Mouse (Mus musculus): ENCODE data around the gene Wapl. TPM values are rescaled to one million over a fixed set of nuclear protein-coding genes. Genes with fewer than 3 reads are reported as not detected.

Wapl gene
- polyA plus RNA-seq (2015; fragmentation: Nextera tagmentation; extraction: Ambion mirVana) = 18.8 and 21.9 TPM in 2 replicates

- no peaks in the 10 kb centered on the region for H3K9me3 ChIP-seq (ENCODE audit: control insufficient read depth, low read length)
- H3K4me3 ChIP-seq (replicated peaks; ENCODE audit: low read length) = peak within 1 kb of the TSS; percentile 98
- peak within 1 kb of the TSS; percentile 95 for H3K9ac ChIP-seq (replicated peaks; ENCODE audit: low read depth, low read length)
- WGBS = under 1% methylated on average over 79 of the region's 90 CpGs
- H3K4me1 ChIP-seq (replicated peaks; ENCODE audit: control insufficient read depth, insufficient read depth, low read length) = peaks cover 17% of the 10 kb centered on the region
- peak within 1 kb of the TSS; percentile 95 for H3K4me2 ChIP-seq (ENCODE audit: low read length)
- peak within 1 kb of the TSS; percentile 93 for H3K27ac ChIP-seq (ENCODE audit: low read length)
- no peaks in the 10 kb centered on the region for H3K27me3 ChIP-seq (replicated peaks; ENCODE audit: control insufficient read depth, insufficient read depth, low read length)
- ATAC-seq = peak; percentile 100
- no peaks in the 10 kb centered on the region for H3K36me3 ChIP-seq (ENCODE audit: control insufficient read depth, insufficient read depth)
Observed at GRCm38 (mm10) chr14:34673395-34674228, at the start of gene Wapl. Gene Wapl, plus strand, starts transcription at chr14:34673928.

GRCm38 (mm10) chr14:34626824-34627223 lies 46.9 kb upstream of the Wapl start:
- WGBS = 89% methylated on average over 7 of the region's 7 CpGs
- H3K4me3 ChIP-seq (replicated peaks; ENCODE audit: low read length) = no peak overlapping the region
- H3K4me2 ChIP-seq (ENCODE audit: low read length) = no peak overlapping the region
- H3K9ac ChIP-seq (replicated peaks; ENCODE audit: low read depth, low read length) = no peak overlapping the region
- no peak overlapping the region for H3K27ac ChIP-seq (ENCODE audit: low read length)
- no peak for ATAC-seq
- H3K36me3 ChIP-seq (ENCODE audit: control insufficient read depth, insufficient read depth) = no peaks in the 10 kb centered on the region
- no peaks in the 10 kb centered on the region for H3K27me3 ChIP-seq (replicated peaks; ENCODE audit: control insufficient read depth, insufficient read depth, low read length)
- H3K9me3 ChIP-seq (ENCODE audit: control insufficient read depth, low read length) = no peaks in the 10 kb centered on the region
- no peaks in the 10 kb centered on the region for H3K4me1 ChIP-seq (replicated peaks; ENCODE audit: control insufficient read depth, insufficient read depth, low read length)

GRCm38 (mm10) chr14:34632722-34633448 lies 40.8 kb upstream of the Wapl start:
- Histone ChIP-seq H3K36me3 (ENCODE audit: control insufficient read depth, insufficient read depth) (no peaks in the 10 kb centered on the region), H3K27me3 (replicated peaks; ENCODE audit: control insufficient read depth, insufficient read depth, low read length) (no peaks in the 10 kb centered on the region), H3K9me3 (ENCODE audit: control insufficient read depth, low read length) (no peaks in the 10 kb centered on the region), H3K4me1 (replicated peaks; ENCODE audit: control insufficient read depth, insufficient read depth, low read length) (no peaks in the 10 kb centered on the region), H3K4me2 (ENCODE audit: low read length) (no peak overlapping the region), H3K4me3 (replicated peaks; ENCODE audit: low read length) (no peak overlapping the region), H3K9ac (replicated peaks; ENCODE audit: low read depth, low read length) (no peak overlapping the region), H3K27ac (ENCODE audit: low read length) (no peak overlapping the region)
- WGBS = 75% methylated on average over 10 of the region's 10 CpGs
- no peak for ATAC-seq

GRCm38 (mm10) chr14:34635192-34635591 lies 38.5 kb upstream of the Wapl start:
- Histone ChIP-seq H3K4me2 (ENCODE audit: low read length) (no peak overlapping the region), H3K4me3 (replicated peaks; ENCODE audit: low read length) (no peak overlapping the region), H3K9ac (replicated peaks; ENCODE audit: low read depth, low read length) (no peak overlapping the region), H3K4me1 (replicated peaks; ENCODE audit: control insufficient read depth, insufficient read depth, low read length) (no peaks in the 10 kb centered on the region), H3K9me3 (ENCODE audit: control insufficient read depth, low read length) (no peaks in the 10 kb centered on the region), H3K27ac (ENCODE audit: low read length) (no peak overlapping the region), H3K36me3 (ENCODE audit: control insufficient read depth, insufficient read depth) (no peaks in the 10 kb centered on the region), H3K27me3 (replicated peaks; ENCODE audit: control insufficient read depth, insufficient read depth, low read length) (no peaks in the 10 kb centered on the region)
- 40% methylated on average over 7 of the region's 7 CpGs for WGBS
- ATAC-seq = no peak

GRCm38 (mm10) chr14:34635721-34636120 lies 38.0 kb upstream of the Wapl start:
- WGBS = 85% methylated on average over 6 of the region's 6 CpGs
- Histone ChIP-seq H3K9ac (replicated peaks; ENCODE audit: low read depth, low read length) (no peak overlapping the region), H3K4me3 (replicated peaks; ENCODE audit: low read length) (no peak overlapping the region), H3K27me3 (replicated peaks; ENCODE audit: control insufficient read depth, insufficient read depth, low read length) (no peaks in the 10 kb centered on the region), H3K4me1 (replicated peaks; ENCODE audit: control insufficient read depth, insufficient read depth, low read length) (no peaks in the 10 kb centered on the region), H3K4me2 (ENCODE audit: low read length) (no peak overlapping the region), H3K9me3 (ENCODE audit: control insufficient read depth, low read length) (no peaks in the 10 kb centered on the region), H3K36me3 (ENCODE audit: control insufficient read depth, insufficient read depth) (no peaks in the 10 kb centered on the region), H3K27ac (ENCODE audit: low read length) (no peak overlapping the region)
- no peak for ATAC-seq

- H3K4me1 ChIP-seq (replicated peaks; ENCODE audit: control insufficient read depth, insufficient read depth, low read length) = no peaks in the 10 kb centered on the region
- no peak overlapping the region for H3K27ac ChIP-seq (ENCODE audit: low read length)
- no peaks in the 10 kb centered on the region for H3K27me3 ChIP-seq (replicated peaks; ENCODE audit: control insufficient read depth, insufficient read depth, low read length)
- 75% methylated on average over 7 of the region's 7 CpGs for WGBS
- H3K36me3 ChIP-seq (ENCODE audit: control insufficient read depth, insufficient read depth) = no peaks in the 10 kb centered on the region
- ATAC-seq = no peak
- H3K9me3 ChIP-seq (ENCODE audit: control insufficient read depth, low read length) = no peaks in the 10 kb centered on the region
- H3K4me3 ChIP-seq (replicated peaks; ENCODE audit: low read length) = no peak overlapping the region
- no peak overlapping the region for H3K9ac ChIP-seq (replicated peaks; ENCODE audit: low read depth, low read length)
- H3K4me2 ChIP-seq (ENCODE audit: low read length) = no peak overlapping the region
Observed at GRCm38 (mm10) chr14:34644140-34644539, 29.6 kb upstream of the Wapl start.

- H3K4me1 ChIP-seq (replicated peaks; ENCODE audit: control insufficient read depth, insufficient read depth, low read length) = no peaks in the 10 kb centered on the region
- H3K27me3 ChIP-seq (replicated peaks; ENCODE audit: control insufficient read depth, insufficient read depth, low read length) = no peaks in the 10 kb centered on the region
- no peak overlapping the region for H3K4me2 ChIP-seq (ENCODE audit: low read length)
- H3K9me3 ChIP-seq (ENCODE audit: control insufficient read depth, low read length) = no peaks in the 10 kb centered on the region
- ATAC-seq = no peak
- no peak overlapping the region for H3K9ac ChIP-seq (replicated peaks; ENCODE audit: low read depth, low read length)
- 77% methylated on average over 8 of the region's 8 CpGs for WGBS
- H3K36me3 ChIP-seq (ENCODE audit: control insufficient read depth, insufficient read depth) = no peaks in the 10 kb centered on the region
- H3K4me3 ChIP-seq (replicated peaks; ENCODE audit: low read length) = no peak overlapping the region
- H3K27ac ChIP-seq (ENCODE audit: low read length) = no peak overlapping the region
Observed at GRCm38 (mm10) chr14:34647870-34648475, 25.8 kb upstream of the Wapl start.

- WGBS = 91% methylated on average over 5 of the region's 5 CpGs
- Histone ChIP-seq H3K27ac (ENCODE audit: low read length) (no peak overlapping the region), H3K27me3 (replicated peaks; ENCODE audit: control insufficient read depth, insufficient read depth, low read length) (peaks cover 11% of the 10 kb centered on the region), H3K9ac (replicated peaks; ENCODE audit: low read depth, low read length) (no peak overlapping the region), H3K36me3 (ENCODE audit: control insufficient read depth, insufficient read depth) (no peaks in the 10 kb centered on the region), H3K4me3 (replicated peaks; ENCODE audit: low read length) (no peak overlapping the region), H3K9me3 (ENCODE audit: control insufficient read depth, low read length) (no peaks in the 10 kb centered on the region), H3K4me2 (ENCODE audit: low read length) (no peak overlapping the region), H3K4me1 (replicated peaks; ENCODE audit: control insufficient read depth, insufficient read depth, low read length) (peaks cover 9% of the 10 kb centered on the region)
- no peak for ATAC-seq
Observed at GRCm38 (mm10) chr14:34657131-34657530, 16.6 kb upstream of the Wapl start.

- 46% methylated on average over 7 of the region's 7 CpGs for WGBS
- Histone ChIP-seq H3K9me3 (ENCODE audit: control insufficient read depth, low read length) (no peaks in the 10 kb centered on the region), H3K4me2 (ENCODE audit: low read length) (no peak overlapping the region), H3K4me3 (replicated peaks; ENCODE audit: low read length) (no peak overlapping the region), H3K9ac (replicated peaks; ENCODE audit: low read depth, low read length) (no peak overlapping the region), H3K27ac (ENCODE audit: low read length) (no peak overlapping the region), H3K27me3 (replicated peaks; ENCODE audit: control insufficient read depth, insufficient read depth, low read length) (peaks cover 17% of the 10 kb centered on the region), H3K4me1 (replicated peaks; ENCODE audit: control insufficient read depth, insufficient read depth, low read length) (peaks cover 12% of the 10 kb centered on the region), H3K36me3 (ENCODE audit: control insufficient read depth, insufficient read depth) (no peaks in the 10 kb centered on the region)
- no peak for ATAC-seq
Observed at GRCm38 (mm10) chr14:34660351-34660787, 13.4 kb upstream of the Wapl start.

All from forebrain, embryonic 16.5 days (tissue).